ENCODE assay signal across 21 mouse cellular contexts in genomic region chr17:31318906-31319767, GRCm38 (mm10). TPM values are rescaled to one million over a fixed set of nuclear protein-coding genes. Genes with fewer than 3 reads are reported as not detected.
DNase-seq lines count a peak whose midpoint lies in the region; ATAC-seq and TF ChIP-seq lines count a peak whose summit lies in the region.
"Had no signal": no experiment of that assay in that cellular context is flagged by ENCODE, and none has a peak within 500 bp of the region (broad histone marks: within the 10 kb centered on the region; RNA-seq: fewer than 3 reads in every experiment).

No protein-coding gene starts in this region.

- H3K4me2 ChIP-seq in kidney, embryonic 16.5 days (replicated peaks; ENCODE audit: low read depth, low read length) = no peak overlapping the region
- H3K4me2 ChIP-seq in lung, embryonic 15.5 days = no peak overlapping the region
- no peak overlapping the region for H3K4me2 ChIP-seq in intestine, postnatal 0 days (replicated peaks; ENCODE audit: low read depth)
- no peak overlapping the region for H3K4me2 ChIP-seq in stomach, postnatal 0 days (replicated peaks; ENCODE audit: low read depth)
- H3K4me2 ChIP-seq: forebrain, embryonic 13.5 days; heart, embryonic 15.5 days; hindbrain, embryonic 13.5 days; limb, embryonic 15.5 days; lung, embryonic 14.5 days; neural tube, embryonic 12.5 days had no signal

- 80% methylated on average over 19 of the region's 19 CpGs for WGBS in kidney, adult 2 months
- 87% methylated on average over 19 of the region's 19 CpGs for WGBS in kidney, embryonic 16.5 days
- WGBS in lung, embryonic 15.5 days = 77% methylated on average over 19 of the region's 19 CpGs
- 73% methylated on average over 19 of the region's 19 CpGs for WGBS in lung, adult 2 months
- 64% methylated on average over 19 of the region's 19 CpGs for WGBS in intestine, postnatal 0 days
- WGBS in stomach, postnatal 0 days = 75% methylated on average over 19 of the region's 19 CpGs

- peak; percentile 59 for DNase-seq in kidney, adult 2 months
- no peak for DNase-seq in lung, adult 2 months
- DNase-seq in stomach, postnatal 0 days (ENCODE audit: low spot score) = peak; percentile 67
- DNase-seq in thymus, postnatal 10 days (ENCODE audit: low spot score in 2 of 2) = no peak
- DNase-seq: adrenal gland, postnatal 25 days; cerebellum, adult 9-10 months; heart, postnatal 36 days; left cerebral cortex, postnatal 4 days; lung, embryonic 14.5 days; midbrain, embryonic 14.5 days; retina, postnatal 1 day; right cerebral cortex, postnatal 25 days had no signal

- no peak for ATAC-seq in kidney, embryonic 16.5 days (ENCODE audit: low FRiP score, low TSS enrichment)
- ATAC-seq in lung, embryonic 15.5 days (ENCODE audit: borderline replicate concordance, extremely low read depth, low FRiP score, low TSS enrichment) = no peak
- ATAC-seq in intestine, postnatal 0 days = peak; percentile 70
- peak; percentile 56 for ATAC-seq in stomach, postnatal 0 days (ENCODE audit: low FRiP score, low TSS enrichment)
- ATAC-seq: forebrain, embryonic 13.5 days had no signal

- no peak overlapping the region for H3K9ac ChIP-seq in kidney, embryonic 16.5 days (replicated peaks; ENCODE audit: low read length)
- no peak overlapping the region for H3K9ac ChIP-seq in lung, embryonic 15.5 days
- no peak overlapping the region for H3K9ac ChIP-seq in intestine, postnatal 0 days (ENCODE audit: low read depth, low read length)
- H3K9ac ChIP-seq in stomach, postnatal 0 days (ENCODE audit: low read length) = no peak overlapping the region
- H3K9ac ChIP-seq: forebrain, embryonic 13.5 days; heart, embryonic 15.5 days; hindbrain, embryonic 13.5 days; limb, embryonic 15.5 days; lung, embryonic 14.5 days; neural tube, embryonic 12.5 days had no signal

- TF ChIP-seq EP300 in stomach, postnatal 0 days (optimal IDR thresholded peaks at IDR 0.05) = no peak

- TF ChIP-seq CTCF in kidney, adult 2 months (conservative IDR thresholded peaks at IDR 0.05; ENCODE audit: insufficient read depth, insufficient read length, low read depth, low read length) = no peak
- no peak for TF ChIP-seq CTCF in lung, adult 2 months (IDR thresholded peaks at IDR 0.05; ENCODE audit: insufficient read depth, low read length)
- no peak for TF ChIP-seq CTCF in intestine, postnatal 0 days (IDR thresholded peaks at IDR 0.05; ENCODE audit: low read depth)
- TF ChIP-seq CTCF in stomach, postnatal 0 days (IDR thresholded peaks at IDR 0.05; ENCODE audit: low read depth) = no peak

- H3K4me1 ChIP-seq in kidney, adult 2 months (ENCODE audit: control insufficient read depth, insufficient read depth, low read length) = peaks cover 6% of the 10 kb centered on the region
- peaks cover 7% of the 10 kb centered on the region for H3K4me1 ChIP-seq in kidney, embryonic 16.5 days (ENCODE audit: insufficient read depth, low read length)
- peaks cover 48% of the 10 kb centered on the region for H3K4me1 ChIP-seq in lung, embryonic 15.5 days
- H3K4me1 ChIP-seq in lung, adult 2 months (ENCODE audit: control insufficient read depth, insufficient read depth, low read length) = peaks cover 5% of the 10 kb centered on the region; the same call in 1 of the 2 replicates
- H3K4me1 ChIP-seq in intestine, postnatal 0 days (replicated peaks; ENCODE audit: control insufficient read depth, insufficient read depth, low read length) = 0 out of 2 replicates have a peak, but pooled peaks cover 13% of the 10 kb centered on the region
- 0 out of 2 replicates have a peak, but pooled peaks cover 3% of the 10 kb centered on the region for H3K4me1 ChIP-seq in stomach, postnatal 0 days (replicated peaks; ENCODE audit: control insufficient read depth, insufficient read depth)
- H3K4me1 ChIP-seq: megakaryocyte, embryonic 14.5 days had no signal

- H3K27ac ChIP-seq in kidney, adult 2 months (ENCODE audit: insufficient read depth, low read depth, low read length) = no peak overlapping the region; the same call in 1 of the 2 replicates
- H3K27ac ChIP-seq in kidney, embryonic 16.5 days (ENCODE audit: low read length) = no peak overlapping the region
- peak overlapping the region; percentile 76 for H3K27ac ChIP-seq in lung, embryonic 15.5 days
- H3K27ac ChIP-seq in intestine, postnatal 0 days (ENCODE audit: low read depth, low read length) = peak overlapping the region; percentile 89
- H3K27ac ChIP-seq in stomach, postnatal 0 days (replicated peaks) = peak overlapping the region; percentile 71
- H3K27ac ChIP-seq: forebrain, embryonic 13.5 days; heart, embryonic 15.5 days; hindbrain, embryonic 13.5 days; limb, embryonic 15.5 days; neural tube, embryonic 12.5 days had no signal

- no peak overlapping the region for H3K4me3 ChIP-seq in kidney, adult 2 months (ENCODE audit: insufficient read depth, low read depth, low read length)
- no peak overlapping the region for H3K4me3 ChIP-seq in kidney, embryonic 16.5 days (ENCODE audit: low read length)
- no peak overlapping the region for H3K4me3 ChIP-seq in lung, embryonic 15.5 days
- H3K4me3 ChIP-seq in lung, adult 2 months (replicated peaks; ENCODE audit: extremely low read depth, low read depth, low read length) = no peak overlapping the region
- no peak overlapping the region for H3K4me3 ChIP-seq in intestine, postnatal 0 days (ENCODE audit: low read depth, low read length)
- no peak overlapping the region for H3K4me3 ChIP-seq in stomach, postnatal 0 days (ENCODE audit: low read depth, low read length)
- H3K4me3 ChIP-seq: forebrain, embryonic 13.5 days; heart, embryonic 15.5 days; hindbrain, embryonic 13.5 days; limb, embryonic 15.5 days; megakaryocyte, embryonic 14.5 days; neural tube, embryonic 12.5 days had no signal

- H3K27me3 ChIP-seq in kidney, adult 2 months (replicated peaks; ENCODE audit: control insufficient read depth, insufficient read depth, low read length) = no peaks in the 10 kb centered on the region
- no peaks in the 10 kb centered on the region for H3K27me3 ChIP-seq in kidney, embryonic 16.5 days (ENCODE audit: insufficient read depth, low read length)
- no peaks in the 10 kb centered on the region for H3K27me3 ChIP-seq in lung, embryonic 15.5 days
- no peaks in the 10 kb centered on the region for H3K27me3 ChIP-seq in intestine, postnatal 0 days (replicated peaks; ENCODE audit: control insufficient read depth, insufficient read depth, low read length)
- no peaks in the 10 kb centered on the region for H3K27me3 ChIP-seq in stomach, postnatal 0 days (ENCODE audit: control insufficient read depth, insufficient read depth, low read length)
- H3K27me3 ChIP-seq: forebrain, embryonic 13.5 days; heart, embryonic 15.5 days; hindbrain, embryonic 13.5 days; limb, embryonic 15.5 days; megakaryocyte, embryonic 14.5 days; neural tube, embryonic 12.5 days had no signal

- no peaks in the 10 kb centered on the region for H3K36me3 ChIP-seq in kidney, adult 2 months (ENCODE audit: control insufficient read depth, insufficient read depth, low read length)
- H3K36me3 ChIP-seq in kidney, embryonic 16.5 days (ENCODE audit: insufficient read depth, low read length) = no peaks in the 10 kb centered on the region
- H3K36me3 ChIP-seq in lung, embryonic 15.5 days = no peaks in the 10 kb centered on the region
- H3K36me3 ChIP-seq in intestine, postnatal 0 days (ENCODE audit: control insufficient read depth, insufficient read depth) = peaks cover 10% of the 10 kb centered on the region
- H3K36me3 ChIP-seq in stomach, postnatal 0 days (ENCODE audit: control insufficient read depth, insufficient read depth, low read length) = no peaks in the 10 kb centered on the region
- H3K36me3 ChIP-seq: heart, embryonic 15.5 days; limb, embryonic 15.5 days had no signal

- H3K9me3 ChIP-seq in kidney, embryonic 16.5 days (ENCODE audit: low read length) = no peaks in the 10 kb centered on the region
- H3K9me3 ChIP-seq in lung, embryonic 15.5 days = no peaks in the 10 kb centered on the region
- no peaks in the 10 kb centered on the region for H3K9me3 ChIP-seq in intestine, postnatal 0 days (ENCODE audit: control insufficient read depth)
- H3K9me3 ChIP-seq in stomach, postnatal 0 days (ENCODE audit: control insufficient read depth, low read length) = no peaks in the 10 kb centered on the region
- H3K9me3 ChIP-seq: forebrain, embryonic 13.5 days; heart, embryonic 15.5 days; hindbrain, embryonic 13.5 days; limb, embryonic 15.5 days; megakaryocyte, embryonic 14.5 days; neural tube, embryonic 12.5 days had no signal

- TF ChIP-seq POLR2A in kidney, adult 2 months (IDR thresholded peaks at IDR 0.05; ENCODE audit: low read depth, low read length) = no peak
- TF ChIP-seq POLR2A in lung, adult 2 months (IDR thresholded peaks at IDR 0.05; ENCODE audit: borderline replicate concordance, extremely low read depth, low read depth, low read length) = no peak

RNA-seq across cellular contexts. Expression of gene Slc37a1, which starts 32.5 kb away (rescaled TPM):
- polyA plus RNA-seq in kidney, adult 2 months (2012; rRNA removed) = 6.3 and 6.5 TPM in 2 replicates
- 2.8 and 3.0 TPM in 2 replicates for polyA plus RNA-seq in kidney, embryonic 16.5 days (2015; fragmentation: Nextera tagmentation; extraction: Ambion mirVana)
- 7.6 and 9.2 TPM in 2 replicates for polyA plus RNA-seq in lung, embryonic 15.5 days (2015; fragmentation: Nextera tagmentation; extraction: Ambion mirVana)
- 51.1 and 54.3 TPM in 2 replicates for polyA plus RNA-seq in lung, adult 2 months (2012; rRNA removed)
- polyA plus RNA-seq in intestine, postnatal 0 days (2015; fragmentation: Nextera tagmentation; extraction: Ambion mirVana) = 16.5 and 17.1 TPM in 2 replicates
- 14.7 and 16.6 TPM in 2 replicates for polyA plus RNA-seq in stomach, postnatal 0 days (2015; fragmentation: Nextera tagmentation; extraction: Ambion mirVana)

RNA-seq across cellular contexts. Expression of gene Rsph1, which starts 42.0 kb away (rescaled TPM):
- 0.73 and 1.1 TPM in 2 replicates for polyA plus RNA-seq in kidney, adult 2 months (2012; rRNA removed)
- 2.0 and 2.3 TPM in 2 replicates for polyA plus RNA-seq in kidney, embryonic 16.5 days (2015; fragmentation: Nextera tagmentation; extraction: Ambion mirVana)
- polyA plus RNA-seq in lung, embryonic 15.5 days (2015; fragmentation: Nextera tagmentation; extraction: Ambion mirVana) = 8.1 and 8.2 TPM in 2 replicates
- polyA plus RNA-seq in lung, adult 2 months (2012; rRNA removed) = 6.9 and 11.7 TPM in 2 replicates
- polyA plus RNA-seq in intestine, postnatal 0 days (2015; fragmentation: Nextera tagmentation; extraction: Ambion mirVana) = 0.54 and 0.66 TPM in 2 replicates
- polyA plus RNA-seq in stomach, postnatal 0 days (2015; fragmentation: Nextera tagmentation; extraction: Ambion mirVana) = 0.87 and 0.99 TPM in 2 replicates

Comparison
In these comparisons a context has a peak if more than half of its experiments do, and no peak if none do; other contexts are left out.
1. DNase-seq: peak in kidney, adult 2 months (single experiment) and stomach, postnatal 0 days (single experiment); none in lung, adult 2 months (single experiment) and thymus, postnatal 10 days (0 of 2).
2. H3K27ac ChIP-seq: peak in lung, embryonic 15.5 days (single experiment), intestine, postnatal 0 days (single experiment) and stomach, postnatal 0 days (single experiment); none in kidney, adult 2 months (single experiment) and kidney, embryonic 16.5 days (single experiment).
3. ATAC-seq: peak in intestine, postnatal 0 days (single experiment) and stomach, postnatal 0 days (single experiment); none in kidney, embryonic 16.5 days (single experiment) and lung, embryonic 15.5 days (single experiment).